Mouse (Mus musculus) hematopoietic stem cell, adult 5-6 weeks (primary cell): ENCODE measurements at regions not wholly inside any gene's neighbourhood (a gene's known extent, or its start where the extent isn't known, plus 50 kb on each side); places are given as distances from the start of the nearest gene placed in this dataset.
A peak's percentile ranks its signal among the peaks of the same experiment; 100 is the strongest.

Experiments used
- ATAC-seq, 2 experiments: fragments of 125-278 bp in 1 of 2; replicated peaks in 1 of 2; 2 replicates each; pipeline ENCODE4 v1.8.0; 2016 to 2017; ENCODE audit warnings: inconsistent platforms in 2 of 2, mild to moderate bottlenecking in 2 of 2, moderate number of reproducible peaks in 2 of 2, low read depth in 1 of 2, moderate TSS enrichment in 1 of 2; ENCODE audit not compliant: low FRiP score in 2 of 2, poor library complexity in 2 of 2, severe bottlenecking in 2 of 2, insufficient read depth in 1 of 2, low TSS enrichment in 1 of 2

DNA sequence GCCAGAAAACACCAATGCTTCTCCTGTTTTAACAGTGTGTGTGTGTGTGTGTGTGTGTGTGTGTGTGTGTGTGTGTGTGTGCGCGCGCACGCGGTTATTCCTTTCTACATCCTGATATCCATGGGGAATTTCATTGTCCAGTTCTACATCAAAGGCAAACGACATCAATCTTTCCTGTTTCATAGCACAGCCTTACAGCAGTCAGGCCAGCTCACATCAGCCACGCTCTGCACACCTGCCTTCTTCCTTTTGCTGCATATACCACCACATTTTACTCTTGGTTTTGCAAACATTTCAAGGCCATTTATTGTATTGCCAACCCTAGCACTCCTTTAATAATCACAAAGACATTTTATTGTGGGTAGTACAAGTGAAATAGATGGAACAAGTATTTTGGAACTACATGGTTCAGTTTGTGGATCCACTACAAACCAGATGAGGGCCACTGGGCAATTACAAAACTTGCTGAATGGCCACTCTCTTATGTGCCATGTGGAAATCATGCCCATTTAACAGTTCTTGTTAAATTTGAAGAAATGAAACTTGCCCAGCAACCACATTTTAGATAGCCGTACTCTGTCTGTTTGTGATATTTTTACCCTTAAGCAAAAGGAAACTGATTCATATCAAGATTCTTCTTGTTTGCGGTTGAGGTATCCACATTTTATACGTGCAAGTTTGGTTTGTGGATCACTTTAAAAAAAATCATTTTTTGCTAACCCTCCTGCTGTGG lies 70.9 kb upstream of the Trim52 start:
- no peak for ATAC-seq

DNA sequence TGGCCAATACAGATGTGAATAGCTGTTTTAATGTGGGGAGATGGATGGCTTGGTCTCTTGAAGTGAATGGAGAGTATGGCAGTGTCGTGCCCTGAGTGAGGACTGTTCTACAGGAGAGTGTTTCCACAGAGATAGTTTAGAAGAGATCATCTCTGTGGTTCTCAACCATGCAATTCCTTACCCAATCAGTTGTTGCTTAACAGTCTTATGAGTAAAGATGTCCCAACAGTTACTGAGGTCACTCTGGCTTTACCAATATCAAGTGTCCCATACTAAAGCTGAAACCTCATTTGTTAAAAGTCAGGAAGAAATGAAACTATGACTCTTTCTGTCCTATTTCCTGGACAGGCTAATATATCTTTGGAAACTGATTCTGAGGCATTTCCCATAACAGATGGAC lies 61.7 kb upstream of the Trim52 start:
- peak; percentile 27 to 72; a peak in 1 of 4 replicates for ATAC-seq

DNA sequence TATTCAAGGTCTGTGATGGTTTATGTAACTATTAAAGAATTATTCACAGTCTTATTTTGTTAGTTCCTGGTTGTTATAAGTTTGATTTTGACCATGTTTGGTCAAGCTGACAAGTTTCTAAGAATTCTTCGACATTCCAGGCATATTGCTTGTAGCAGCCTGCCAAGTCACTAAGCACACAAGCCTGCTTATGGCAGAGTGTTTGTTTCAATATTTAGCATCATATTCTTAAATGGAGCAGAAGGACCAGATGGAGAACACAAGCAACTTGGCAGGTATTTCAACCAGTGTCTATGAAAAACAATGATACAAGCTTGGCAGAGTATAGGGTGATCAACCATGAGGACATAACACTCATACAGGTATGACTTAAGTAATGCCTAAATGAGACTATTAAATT lies 55.8 kb upstream of the Trim52 start:
- ATAC-seq: no peak

DNA sequence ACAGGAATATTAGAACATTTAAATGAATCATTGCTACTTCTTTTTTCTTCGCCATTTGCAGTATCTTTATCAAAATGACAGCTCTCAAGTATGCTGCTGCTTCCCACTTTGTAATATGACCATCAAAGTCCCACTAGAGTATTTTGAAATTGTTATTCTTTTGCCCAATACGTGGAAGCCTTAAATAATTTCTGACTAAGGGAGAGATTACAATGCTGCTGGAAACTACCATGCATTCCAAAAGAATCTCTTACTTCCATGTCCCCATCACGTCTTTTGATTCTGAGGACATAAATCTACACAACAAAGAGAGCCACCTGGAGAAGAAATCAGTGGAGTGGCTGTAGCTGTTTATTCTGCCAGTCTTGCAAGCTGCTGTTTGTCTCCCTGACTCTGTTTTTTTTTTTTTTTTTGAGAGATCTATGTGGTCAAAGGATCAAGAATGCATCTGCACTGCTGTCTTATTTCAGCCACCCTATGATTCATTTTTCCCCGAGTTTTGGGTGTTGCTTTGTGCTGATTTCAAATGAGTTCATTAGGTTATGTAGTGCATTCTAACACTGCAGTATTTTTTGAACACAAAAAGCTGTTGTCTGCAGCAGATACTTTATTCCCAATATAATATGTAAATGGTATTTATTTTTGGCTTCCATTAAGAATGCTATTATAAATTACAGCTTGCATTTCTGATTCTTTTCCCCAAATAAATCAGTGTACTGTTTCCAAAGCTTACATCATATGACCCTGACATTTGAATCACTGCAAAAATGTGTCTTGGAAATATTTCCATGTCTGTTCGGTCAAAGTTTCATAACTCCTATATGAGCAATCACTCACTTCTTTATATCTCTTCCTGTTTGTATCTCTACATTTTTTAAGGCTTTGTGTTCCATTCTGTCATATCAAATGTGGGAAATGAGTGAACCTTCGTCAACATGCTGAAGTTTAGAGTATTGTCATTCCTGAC lies 53.1 kb upstream of the Trim52 start:
- ATAC-seq: no peak
